Mouse (Mus musculus): ENCODE measurements around the gene Ace3.

- no peak for TF ChIP-seq REST (IDR thresholded peaks at IDR 0.05; ENCODE audit: insufficient read depth, insufficient read length)
- no peak for TF ChIP-seq MAX (IDR thresholded peaks at IDR 0.05; ENCODE audit: low read depth)
- no peak for TF ChIP-seq USF1 (IDR thresholded peaks at IDR 0.05; ENCODE audit: low read depth)
- no peak for TF ChIP-seq POLR2A (IDR thresholded peaks at IDR 0.05; ENCODE audit: insufficient read length, low read depth)
- TF ChIP-seq CEBPB (IDR thresholded peaks at IDR 0.05; ENCODE audit: insufficient read depth, poor library complexity, severe bottlenecking): no peak
- no peak for TF ChIP-seq TCF12 (IDR thresholded peaks at IDR 0.05; ENCODE audit: insufficient read depth, poor library complexity, severe bottlenecking)
- no peak for TF ChIP-seq POLR2AphosphoS2 (IDR thresholded peaks at IDR 0.05; ENCODE audit: insufficient read length, low read depth)
- no peak for TF ChIP-seq MYOG (IDR thresholded peaks at IDR 0.05; ENCODE audit: control insufficient read depth in 1 of 3, insufficient read depth in 1 of 3, insufficient read length in 2 of 3, low read depth in 2 of 3)
- no peak for TF ChIP-seq MYOD1 (IDR thresholded peaks at IDR 0.05; ENCODE audit: control insufficient read depth in 1 of 3, insufficient read length in 2 of 3, low read depth in 2 of 3)
- no peak for TF ChIP-seq TCF3 (IDR thresholded peaks at IDR 0.05; ENCODE audit: insufficient read length, low read depth)
These were observed 11.5 kb downstream of the Ace3 start for GRCm38 (mm10) chr11:106005970-106006369.
